Mouse (Mus musculus): ENCODE measurements around the gene Spty2d1. TPM values are rescaled to one million over a fixed set of nuclear protein-coding genes. Genes with fewer than 3 reads are reported as not detected.
A peak's percentile ranks its signal among the peaks of the same experiment; 100 is the strongest.

The Spty2d1 gene
- polyA plus RNA-seq, 1 experiment from 2014 or later = 15.6 TPM

DNA sequence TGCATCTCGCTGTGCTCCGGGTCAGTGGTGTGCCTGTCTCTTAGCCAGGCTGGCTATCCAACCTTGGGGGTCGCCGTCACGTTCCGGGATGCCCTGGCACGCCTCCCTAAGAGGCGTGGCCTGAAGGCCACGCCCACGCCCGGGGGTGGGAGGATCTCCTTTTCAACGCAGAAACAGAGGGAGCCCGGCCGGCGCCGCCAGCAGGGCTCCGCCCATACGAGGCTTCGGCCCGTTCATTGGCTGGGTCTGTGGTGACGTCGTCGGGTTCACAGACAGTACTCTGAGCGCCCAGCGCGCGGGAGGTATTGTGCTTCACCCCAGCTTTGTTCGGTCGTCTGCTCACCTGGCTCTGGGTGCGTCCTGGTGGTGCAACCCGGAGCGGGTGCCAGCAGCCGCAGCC, 42.2 kb upstream of the Spty2d1 start, which contains the start of gene Tmem86a:
Gene Tmem86a, plus strand, starts transcription at position 236 of the 400 bp plus-strand sequence.
- H3K4me2 ChIP-seq = peak within 1 kb of the TSS; percentile 91
- H3K4me1 ChIP-seq (ENCODE audit: control insufficient read depth, insufficient read depth, low read length) = peaks cover 15% of the 10 kb centered on the region
- H3K27ac ChIP-seq (ENCODE audit: low read depth, low read length) = peak within 1 kb of the TSS; percentile 81
- peak; percentile 96 for ATAC-seq (replicated peaks; ENCODE audit: insufficient number of reproducible peaks, low FRiP score, low TSS enrichment)
- no peaks in the 10 kb centered on the region for H3K9me3 ChIP-seq (replicated peaks; ENCODE audit: control insufficient read depth, low read length)
- WGBS (ENCODE audit: insufficient replicate concordance) = under 1% methylated on average over 33 of the region's 33 CpGs
- 0 out of 2 replicates have a peak, but pooled peaks cover 2% of the 10 kb centered on the region for H3K27me3 ChIP-seq (ENCODE audit: control insufficient read depth, insufficient read depth, low read length)
- 0 out of 2 replicates have a peak, but pooled peaks cover 2% of the 10 kb centered on the region for H3K36me3 ChIP-seq (ENCODE audit: control insufficient read depth, insufficient read depth, low read length)
- peak within 1 kb of the TSS; percentile 75 for H3K4me3 ChIP-seq (ENCODE audit: low read depth, low read length)
- peak within 1 kb of the TSS; percentile 79 for H3K9ac ChIP-seq (ENCODE audit: low read depth, low read length)

DNA sequence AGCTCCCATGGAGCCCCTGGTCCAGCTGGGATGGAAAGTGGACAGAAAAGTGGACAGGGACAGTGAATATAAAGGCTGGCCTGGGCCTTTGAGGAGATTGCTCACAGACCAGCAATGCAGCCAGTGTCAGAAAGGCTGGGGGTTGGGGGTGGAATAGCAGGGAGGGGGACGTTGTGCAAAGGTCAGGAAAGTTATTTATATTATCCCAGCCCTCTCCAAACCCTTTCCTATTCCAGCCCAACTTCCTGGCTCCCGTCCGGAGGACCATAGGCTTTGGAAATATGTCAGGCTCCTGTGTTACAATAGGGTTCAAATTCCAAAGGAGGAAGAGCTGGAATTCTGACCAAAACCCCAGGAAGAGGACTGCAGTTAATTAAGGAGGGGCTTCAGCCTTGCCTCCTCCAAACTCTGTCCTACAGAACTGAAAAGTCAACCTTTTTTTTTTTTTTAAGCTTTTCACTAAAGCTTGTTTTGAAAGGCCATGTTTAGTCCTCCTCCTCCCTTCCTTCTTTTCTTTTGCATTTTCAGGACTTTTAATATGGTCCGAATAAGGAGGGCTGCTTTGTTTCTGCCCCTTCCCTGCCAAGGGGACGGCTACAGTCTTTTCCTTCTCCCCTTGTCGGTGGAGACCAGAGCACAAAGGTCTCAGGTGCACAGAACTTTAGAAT, 34.7 kb upstream of the Spty2d1 start:
- 0 out of 2 replicates have a peak, but pooled peaks cover 4% of the 10 kb centered on the region for H3K4me1 ChIP-seq (ENCODE audit: control insufficient read depth, insufficient read depth, low read length)
- no peak for ATAC-seq (replicated peaks; ENCODE audit: insufficient number of reproducible peaks, low FRiP score, low TSS enrichment)
- no peak overlapping the region for H3K4me3 ChIP-seq (ENCODE audit: low read depth, low read length)
- no peaks in the 10 kb centered on the region for H3K36me3 ChIP-seq (ENCODE audit: control insufficient read depth, insufficient read depth, low read length)
- 42% methylated on average over 6 of the region's 6 CpGs for WGBS (ENCODE audit: insufficient replicate concordance)
- no peak overlapping the region for H3K4me2 ChIP-seq
- H3K27me3 ChIP-seq (ENCODE audit: control insufficient read depth, insufficient read depth, low read length) = no peaks in the 10 kb centered on the region
- H3K9me3 ChIP-seq (replicated peaks; ENCODE audit: control insufficient read depth, low read length) = no peaks in the 10 kb centered on the region
- H3K27ac ChIP-seq (ENCODE audit: low read depth, low read length) = peak overlapping the region; percentile 51; the same call in 1 of the 2 replicates
- no peak overlapping the region for H3K9ac ChIP-seq (ENCODE audit: low read depth, low read length)

DNA sequence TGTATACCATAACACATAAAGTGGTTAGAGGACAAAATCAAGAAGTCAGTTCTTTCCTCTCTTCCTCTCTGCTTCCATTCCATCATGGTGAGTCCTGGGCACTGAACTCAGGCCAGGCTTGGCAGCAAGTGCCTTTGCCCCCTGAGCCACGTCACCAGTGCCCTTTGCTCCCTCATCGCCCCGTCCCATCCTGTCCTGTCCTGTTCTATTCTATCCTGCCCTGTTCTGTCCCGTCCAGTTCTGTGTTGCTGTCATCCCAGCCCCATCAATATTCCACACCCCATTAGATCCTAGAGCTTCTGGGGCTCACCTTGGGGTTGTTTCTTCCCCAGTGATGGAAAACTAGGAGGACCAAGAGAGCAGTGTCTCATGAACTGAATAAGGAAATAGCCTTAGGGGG, 33.9 kb upstream of the Spty2d1 start:
- Histone ChIP-seq H3K27me3 (ENCODE audit: control insufficient read depth, insufficient read depth, low read length) (no peaks in the 10 kb centered on the region), H3K4me2 (no peak overlapping the region), H3K9me3 (replicated peaks; ENCODE audit: control insufficient read depth, low read length) (no peaks in the 10 kb centered on the region), H3K27ac (ENCODE audit: low read depth, low read length) (no peak overlapping the region), H3K4me1 (ENCODE audit: control insufficient read depth, insufficient read depth, low read length) (0 out of 2 replicates have a peak, but pooled peaks cover 4% of the 10 kb centered on the region), H3K9ac (ENCODE audit: low read depth, low read length) (no peak overlapping the region), H3K4me3 (ENCODE audit: low read depth, low read length) (no peak overlapping the region), H3K36me3 (ENCODE audit: control insufficient read depth, insufficient read depth, low read length) (no peaks in the 10 kb centered on the region)
- ATAC-seq (replicated peaks; ENCODE audit: insufficient number of reproducible peaks, low FRiP score, low TSS enrichment) = no peak
- WGBS (ENCODE audit: insufficient replicate concordance) = 77% methylated on average over 4 of the region's 4 CpGs

DNA sequence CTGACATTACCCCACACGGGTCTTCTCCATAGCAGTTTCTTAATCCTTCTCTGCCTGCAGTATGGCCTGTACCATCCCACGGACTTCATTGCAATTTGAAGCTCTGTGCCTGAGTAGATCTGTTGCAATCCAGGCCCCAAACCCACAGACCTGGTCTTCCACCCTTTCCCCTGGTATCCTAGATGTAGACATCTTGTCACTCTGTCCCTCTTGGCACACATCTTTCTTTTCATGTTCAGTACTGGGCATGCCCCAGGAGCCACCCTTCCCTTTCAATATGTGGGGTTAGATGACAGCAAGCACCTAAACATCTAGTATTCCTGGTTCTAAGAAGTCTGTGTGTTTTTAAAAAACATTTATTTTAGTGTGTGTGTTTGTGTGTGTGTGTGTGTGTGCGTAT, 33.5 kb upstream of the Spty2d1 start:
- no peak for ATAC-seq (replicated peaks; ENCODE audit: insufficient number of reproducible peaks, low FRiP score, low TSS enrichment)
- Histone ChIP-seq H3K4me2 (no peak overlapping the region), H3K9ac (ENCODE audit: low read depth, low read length) (no peak overlapping the region), H3K36me3 (ENCODE audit: control insufficient read depth, insufficient read depth, low read length) (no peaks in the 10 kb centered on the region), H3K4me1 (ENCODE audit: control insufficient read depth, insufficient read depth, low read length) (0 out of 2 replicates have a peak, but pooled peaks cover 4% of the 10 kb centered on the region), H3K27me3 (ENCODE audit: control insufficient read depth, insufficient read depth, low read length) (no peaks in the 10 kb centered on the region), H3K27ac (ENCODE audit: low read depth, low read length) (no peak overlapping the region), H3K4me3 (ENCODE audit: low read depth, low read length) (no peak overlapping the region), H3K9me3 (replicated peaks; ENCODE audit: control insufficient read depth, low read length) (no peaks in the 10 kb centered on the region)
- 79% methylated on average over 3 of the region's 3 CpGs for WGBS (ENCODE audit: insufficient replicate concordance)

DNA sequence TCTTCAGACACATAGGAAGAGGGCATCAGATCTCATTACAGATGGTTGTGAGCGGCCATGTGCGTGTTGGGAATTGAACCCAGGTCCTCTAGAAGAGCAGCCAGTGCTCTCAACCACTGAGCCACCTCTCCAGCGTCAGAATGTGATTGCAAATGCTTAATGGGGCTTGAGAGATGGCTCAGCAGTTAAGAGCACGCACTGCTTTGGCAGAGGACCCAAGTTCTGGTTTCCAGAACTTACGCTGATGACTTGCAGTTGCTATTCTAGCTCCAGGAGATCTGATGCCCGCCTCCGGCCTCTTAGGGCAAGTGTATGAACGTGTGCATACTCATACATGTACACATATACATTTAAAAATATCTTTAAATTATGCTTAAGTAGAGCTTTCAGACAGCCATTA, 27.2 kb upstream of the Spty2d1 start:
- H3K4me1 ChIP-seq (ENCODE audit: control insufficient read depth, insufficient read depth, low read length) = no peaks in the 10 kb centered on the region
- no peak overlapping the region for H3K9ac ChIP-seq (ENCODE audit: low read depth, low read length)
- no peaks in the 10 kb centered on the region for H3K9me3 ChIP-seq (replicated peaks; ENCODE audit: control insufficient read depth, low read length)
- H3K27me3 ChIP-seq (ENCODE audit: control insufficient read depth, insufficient read depth, low read length) = no peaks in the 10 kb centered on the region
- no peak overlapping the region for H3K4me2 ChIP-seq
- no peak overlapping the region for H3K4me3 ChIP-seq (ENCODE audit: low read depth, low read length)
- 81% methylated on average over 8 of the region's 8 CpGs for WGBS (ENCODE audit: insufficient replicate concordance)
- H3K36me3 ChIP-seq (ENCODE audit: control insufficient read depth, insufficient read depth, low read length) = no peaks in the 10 kb centered on the region
- H3K27ac ChIP-seq (ENCODE audit: low read depth, low read length) = no peak overlapping the region
- ATAC-seq (replicated peaks; ENCODE audit: insufficient number of reproducible peaks, low FRiP score, low TSS enrichment) = no peak

DNA sequence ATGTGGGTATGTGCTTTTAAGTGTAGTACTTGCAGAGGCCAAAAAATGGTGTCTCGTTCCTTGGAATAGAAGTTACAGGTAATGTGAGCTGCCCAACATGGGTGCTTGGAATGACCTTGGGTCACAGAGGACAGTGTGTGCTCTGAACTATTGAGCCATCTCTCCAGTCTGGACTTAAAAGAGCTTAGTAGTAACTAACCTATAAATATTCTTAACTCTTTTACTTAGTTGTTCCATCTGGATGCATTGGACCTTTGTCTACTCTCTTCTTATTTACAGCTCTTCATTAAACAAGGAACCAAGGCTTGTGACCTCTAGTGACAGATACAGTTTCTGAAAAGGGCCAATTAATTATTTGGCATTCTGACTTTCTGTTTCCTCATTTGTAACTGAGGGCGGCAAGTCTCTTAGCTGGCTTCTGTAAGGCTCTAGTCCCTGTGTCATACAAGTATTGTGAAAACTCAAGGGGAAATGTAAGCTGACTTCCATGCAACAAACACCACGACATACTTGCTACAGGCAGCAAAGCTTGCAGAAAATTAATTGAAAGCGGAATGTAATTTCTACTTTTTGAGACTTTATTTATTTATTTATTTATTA, 26.7 kb upstream of the Spty2d1 start:
- Histone ChIP-seq H3K27me3 (ENCODE audit: control insufficient read depth, insufficient read depth, low read length) (no peaks in the 10 kb centered on the region), H3K36me3 (ENCODE audit: control insufficient read depth, insufficient read depth, low read length) (no peaks in the 10 kb centered on the region), H3K9ac (ENCODE audit: low read depth, low read length) (no peak overlapping the region), H3K4me1 (ENCODE audit: control insufficient read depth, insufficient read depth, low read length) (no peaks in the 10 kb centered on the region), H3K9me3 (replicated peaks; ENCODE audit: control insufficient read depth, low read length) (no peaks in the 10 kb centered on the region), H3K4me3 (ENCODE audit: low read depth, low read length) (no peak overlapping the region), H3K4me2 (no peak overlapping the region), H3K27ac (ENCODE audit: low read depth, low read length) (no peak overlapping the region)
- ATAC-seq (replicated peaks; ENCODE audit: insufficient number of reproducible peaks, low FRiP score, low TSS enrichment) = no peak
- WGBS (ENCODE audit: insufficient replicate concordance) = 85% methylated on average over 4 of the region's 4 CpGs

DNA sequence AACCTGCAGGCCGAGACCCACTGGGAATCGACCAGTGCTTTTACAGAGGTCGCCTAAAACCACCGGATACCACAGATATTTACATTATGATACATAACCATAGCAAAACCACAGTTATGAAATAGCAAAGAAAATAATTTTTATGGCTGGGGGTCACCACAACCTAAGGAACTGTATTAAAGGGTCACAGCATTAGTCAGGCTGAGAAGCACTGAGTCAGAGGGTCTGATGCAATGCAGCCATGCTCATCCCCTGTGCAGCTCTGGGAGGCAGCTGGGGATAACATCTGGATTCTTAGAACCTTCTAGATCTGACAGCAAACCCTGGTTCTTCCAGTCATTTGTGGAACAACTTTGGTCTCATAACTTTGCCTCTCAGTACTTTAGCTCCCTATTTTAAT, 23.2 kb upstream of the Spty2d1 start:
- no peak overlapping the region for H3K27ac ChIP-seq (ENCODE audit: low read depth, low read length)
- WGBS (ENCODE audit: insufficient replicate concordance) = 71% methylated on average over 4 of the region's 4 CpGs

DNA sequence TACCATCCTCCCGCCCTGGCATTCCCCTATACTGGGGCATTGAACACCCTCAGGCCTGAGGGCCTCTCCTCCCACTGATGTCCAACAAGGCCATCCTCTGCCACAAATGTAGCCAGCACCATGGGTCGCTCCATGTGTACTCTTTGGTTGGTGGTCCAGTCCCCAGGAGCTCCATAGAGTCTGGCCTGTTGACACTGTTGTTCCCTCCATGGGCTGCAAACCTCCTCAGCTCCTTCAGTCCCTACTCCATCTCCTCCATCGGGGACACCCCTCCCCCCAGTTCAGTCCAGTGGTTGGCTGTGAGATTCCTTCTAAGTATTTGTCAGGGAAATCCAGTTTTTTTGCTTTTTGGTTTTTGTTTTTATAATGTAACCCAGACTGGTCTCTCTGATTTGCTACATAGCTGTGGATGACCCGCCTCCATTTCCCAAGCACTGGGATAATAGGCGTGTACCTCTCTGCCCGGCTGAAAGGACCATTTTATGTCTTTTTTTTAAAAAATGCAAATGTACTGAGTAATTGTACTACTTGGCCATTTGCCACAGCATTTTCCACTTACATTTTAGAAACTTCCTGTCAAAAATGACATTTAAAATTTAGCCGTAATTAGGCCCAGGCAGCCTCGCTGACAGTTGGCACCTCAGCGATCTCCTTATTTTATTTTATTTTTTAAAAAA, 22.4 kb upstream of the Spty2d1 start:
- H3K4me3 ChIP-seq (ENCODE audit: low read depth, low read length) = no peak overlapping the region
- no peaks in the 10 kb centered on the region for H3K36me3 ChIP-seq (ENCODE audit: control insufficient read depth, insufficient read depth, low read length)
- H3K9me3 ChIP-seq (replicated peaks; ENCODE audit: control insufficient read depth, low read length) = no peaks in the 10 kb centered on the region
- H3K4me2 ChIP-seq = no peak overlapping the region
- no peaks in the 10 kb centered on the region for H3K27me3 ChIP-seq (ENCODE audit: control insufficient read depth, insufficient read depth, low read length)
- no peaks in the 10 kb centered on the region for H3K4me1 ChIP-seq (ENCODE audit: control insufficient read depth, insufficient read depth, low read length)
- WGBS (ENCODE audit: insufficient replicate concordance) = 81% methylated on average over 9 of the region's 9 CpGs
- no peak for ATAC-seq (replicated peaks; ENCODE audit: insufficient number of reproducible peaks, low FRiP score, low TSS enrichment)
- H3K27ac ChIP-seq (ENCODE audit: low read depth, low read length) = no peak overlapping the region
- H3K9ac ChIP-seq (ENCODE audit: low read depth, low read length) = no peak overlapping the region

More for the DNA sequence above, 23.2 kb upstream of the Spty2d1 start:
- no peak for ATAC-seq (replicated peaks; ENCODE audit: insufficient number of reproducible peaks, low FRiP score, low TSS enrichment)
- H3K36me3 ChIP-seq (ENCODE audit: control insufficient read depth, insufficient read depth, low read length) = no peaks in the 10 kb centered on the region
- no peak overlapping the region for H3K4me2 ChIP-seq
- H3K4me3 ChIP-seq (ENCODE audit: low read depth, low read length) = no peak overlapping the region
- H3K9ac ChIP-seq (ENCODE audit: low read depth, low read length) = no peak overlapping the region
- H3K4me1 ChIP-seq (ENCODE audit: control insufficient read depth, insufficient read depth, low read length) = no peaks in the 10 kb centered on the region
- no peaks in the 10 kb centered on the region for H3K9me3 ChIP-seq (replicated peaks; ENCODE audit: control insufficient read depth, low read length)
- H3K27me3 ChIP-seq (ENCODE audit: control insufficient read depth, insufficient read depth, low read length) = no peaks in the 10 kb centered on the region

Data from heart, embryonic 11.5 days (tissue).